Mouse (Mus musculus) hindbrain, embryonic 14.5 days (tissue): ENCODE measurements at regions not wholly inside any gene's neighbourhood (a gene's known extent, or its start where the extent isn't known, plus 50 kb on each side); places are given as distances from the start of the nearest gene placed in this dataset.

ENCODE experiments used
- ATAC-seq: fragments of 200-750 bp; cut with Nextera tagmentation; 2 replicates; pipeline ENCODE4 v1.8.0; 2017; ENCODE audit warnings: moderate number of reproducible peaks, mild to moderate bottlenecking, moderate TSS enrichment, moderate library complexity; ENCODE audit not compliant: low FRiP score
- DNase-seq: peaks from one replicate; pipeline ENCODE4 v3.0.0-alpha.2; 2015; ENCODE audit warnings: low spot score
- H3K27ac ChIP-seq: fragments of 300-500 bp; sonication (generic); 2 replicates; pipeline ENCODE4 v1.5.1; 2014; ENCODE audit warnings: mild to moderate bottlenecking, moderate library complexity
- H3K27me3 ChIP-seq: fragments of 300-500 bp; sonication (generic); 2 replicates; pipeline ENCODE4 v1.6.1; 2014; ENCODE audit warnings: mild to moderate bottlenecking, low read length, mixed read lengths; ENCODE audit not compliant: control insufficient read depth, insufficient read depth
- H3K36me3 ChIP-seq: fragments of 300-500 bp; sonication (generic); replicated peaks from 2 replicates; pipeline ENCODE4 v1.6.1; 2014; ENCODE audit not compliant: control insufficient read depth, insufficient read depth
- H3K4me1 ChIP-seq: fragments of 300-500 bp; sonication (generic); replicated peaks from 2 replicates; pipeline ENCODE4 v1.6.1; 2014; ENCODE audit warnings: antibody characterized with exemption, low read length, mixed read lengths; ENCODE audit not compliant: control insufficient read depth, insufficient read depth
- H3K4me2 ChIP-seq: fragments of 300-500 bp; sonication (generic); replicated peaks from 2 replicates; pipeline ENCODE4 v1.6.1; 2014; ENCODE audit warnings: mild to moderate bottlenecking, moderate library complexity
- H3K4me3 ChIP-seq: fragments of 300-500 bp; sonication (generic); replicated peaks from 2 replicates; pipeline ENCODE4 v1.5.1; 2014; ENCODE audit warnings: mild to moderate bottlenecking, low read length
- H3K9ac ChIP-seq: fragments of 300-500 bp; sonication (generic); 2 replicates; pipeline ENCODE4 v1.6.1; 2014
- H3K9me3 ChIP-seq: fragments of 300-500 bp; sonication (generic); 2 replicates; pipeline ENCODE4 v1.6.1; 2016; ENCODE audit warnings: low read length; ENCODE audit not compliant: control insufficient read depth
- WGBS: fragments of 180-500 bp; shearing (Covaris S2); extraction: QIAGEN DNeasy Blood & Tissue Kit; methylation state at CpG from one replicate; pipeline ENCODE4 v1.1.7; 2014; 5-methylcytosine and 5-hydroxymethylcytosine counted together

DNA sequence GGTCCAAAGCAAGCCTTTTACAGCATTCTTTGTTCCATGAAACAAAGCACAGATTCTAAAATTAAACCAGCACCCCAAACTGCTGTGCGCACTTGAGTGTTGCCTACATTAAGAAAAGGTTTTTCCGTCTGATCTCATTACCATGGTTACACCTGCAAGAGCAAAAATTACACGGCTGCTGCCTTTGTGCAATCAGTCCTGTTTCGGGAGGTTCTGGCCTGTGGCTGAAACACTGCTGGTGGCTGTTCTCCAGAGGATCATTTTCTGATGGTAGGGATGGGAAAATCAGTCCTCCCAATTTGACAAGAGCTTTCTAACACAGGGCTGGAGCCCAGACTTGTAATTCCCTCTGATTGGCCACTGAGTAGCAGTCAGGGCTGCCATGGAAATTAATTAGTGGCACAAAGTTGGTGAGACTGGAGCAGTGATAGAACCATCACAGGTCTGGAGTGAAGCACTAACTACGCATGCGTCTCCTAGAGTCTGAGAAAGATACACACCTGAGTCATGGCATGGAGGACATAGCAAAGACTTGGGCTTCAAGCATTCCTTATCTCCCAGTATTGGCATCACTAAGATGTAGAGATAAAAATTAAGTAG lies 114.8 kb upstream of the Fam49a start:
- DNase-seq (no peak), ATAC-seq (0 out of 2 replicates have a peak, but pooled peaks have one; percentile 34)
- no peaks in the 10 kb centered on the region for H3K9me3 ChIP-seq
- H3K4me2 ChIP-seq = no peak overlapping the region
- WGBS = 75% methylated on average over 6 of the region's 6 CpGs
- no peaks in the 10 kb centered on the region for H3K36me3 ChIP-seq
- no peak overlapping the region for H3K4me3 ChIP-seq
- H3K27me3 ChIP-seq = no peaks in the 10 kb centered on the region
- H3K9ac ChIP-seq = no peak overlapping the region
- H3K27ac ChIP-seq = no peak overlapping the region
- H3K4me1 ChIP-seq = no peaks in the 10 kb centered on the region

DNA sequence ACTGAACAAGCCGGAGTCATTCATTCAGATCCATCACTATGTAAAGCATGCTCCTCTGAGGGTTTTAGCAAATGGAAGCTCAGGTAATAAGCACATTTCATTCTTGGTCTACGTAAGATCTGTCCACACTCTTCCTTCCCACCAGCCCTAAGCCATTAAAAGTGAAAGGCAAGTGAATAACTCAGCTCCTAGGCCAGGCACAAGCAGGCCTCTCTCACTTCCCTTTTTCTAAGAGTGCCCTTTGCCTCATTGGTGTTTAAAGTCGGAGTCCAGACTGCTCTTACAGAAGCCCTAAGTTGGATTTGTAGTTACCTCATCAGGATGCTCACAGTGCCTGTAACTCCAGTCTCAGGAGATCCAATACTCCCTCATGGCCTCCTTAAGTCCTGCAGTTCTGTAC lies 114.1 kb upstream of the Fam49a start:
- Histone ChIP-seq H3K9ac (no peak overlapping the region), H3K36me3 (no peaks in the 10 kb centered on the region), H3K4me1 (no peaks in the 10 kb centered on the region), H3K27me3 (no peaks in the 10 kb centered on the region), H3K27ac (no peak overlapping the region), H3K4me2 (no peak overlapping the region), H3K4me3 (no peak overlapping the region), H3K9me3 (no peaks in the 10 kb centered on the region)
- ATAC-seq = no peak
- WGBS = 73% methylated on average over 3 of the region's 3 CpGs
- DNase-seq = no peak

DNA sequence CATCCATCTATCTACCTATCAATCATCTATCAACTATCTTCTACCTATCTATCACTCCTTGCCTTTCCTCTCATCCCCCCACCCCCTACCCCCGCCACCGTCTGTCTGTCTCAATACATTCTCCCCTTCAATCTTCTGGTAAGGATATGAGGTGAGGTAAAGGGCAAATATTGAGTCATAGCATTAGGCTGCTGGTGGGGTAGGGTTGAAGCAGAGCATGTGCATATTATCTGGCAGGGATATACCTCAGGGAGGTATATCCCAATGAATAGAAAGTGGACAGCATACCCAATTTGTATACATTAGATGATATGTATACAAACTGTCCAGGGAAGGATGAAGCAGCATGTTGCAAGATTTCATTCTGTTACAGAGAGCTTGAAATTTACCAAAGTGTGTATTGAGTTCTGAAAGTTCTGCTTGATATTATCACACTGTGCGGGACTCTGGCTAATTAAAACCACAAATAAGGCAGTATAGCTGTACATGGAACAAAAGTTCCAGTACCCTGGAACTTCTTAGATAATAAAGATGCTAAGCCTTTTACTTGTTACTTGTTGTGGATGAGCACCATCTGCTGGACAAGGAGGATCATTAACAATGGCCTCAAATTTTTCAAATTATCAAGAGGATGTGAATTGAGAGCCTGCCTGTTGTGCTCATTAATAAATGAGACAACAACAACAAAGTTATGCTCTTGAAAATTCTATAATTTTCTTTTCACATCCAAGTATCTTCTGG lies 113.1 kb upstream of the Fam49a start:
- peak; percentile 83 for DNase-seq
- H3K27me3 ChIP-seq = no peaks in the 10 kb centered on the region
- H3K9ac ChIP-seq = no peak overlapping the region
- 73% methylated on average over 3 of the region's 3 CpGs for WGBS
- no peak overlapping the region for H3K27ac ChIP-seq
- H3K4me2 ChIP-seq = no peak overlapping the region
- H3K4me3 ChIP-seq = no peak overlapping the region
- no peaks in the 10 kb centered on the region for H3K36me3 ChIP-seq
- ATAC-seq = peak; percentile 62; the same call in 1 of the 2 replicates
- H3K4me1 ChIP-seq = no peaks in the 10 kb centered on the region
- H3K9me3 ChIP-seq = no peaks in the 10 kb centered on the region

DNA sequence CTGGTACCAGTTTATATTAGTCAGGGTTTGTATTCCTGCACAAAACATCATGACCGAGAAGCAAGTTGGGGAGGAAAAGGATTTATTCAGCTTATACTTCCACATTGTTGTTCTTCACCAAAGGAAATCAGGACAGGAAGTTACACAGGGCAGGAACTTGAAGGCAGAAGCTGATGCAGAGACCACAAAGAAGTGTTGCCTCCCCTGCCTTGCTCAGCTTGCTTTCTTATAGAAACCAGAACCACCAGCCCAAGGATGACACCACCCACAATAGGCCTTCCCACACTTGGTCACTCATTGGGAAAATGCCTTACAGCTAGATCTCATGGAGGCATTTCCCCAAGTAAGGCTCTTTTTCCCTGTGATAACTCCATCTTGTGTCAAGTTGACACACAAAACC lies 97.5 kb upstream of the Fam49a start:
- H3K27me3 ChIP-seq = no peaks in the 10 kb centered on the region
- H3K9ac ChIP-seq = no peak overlapping the region
- H3K27ac ChIP-seq = no peak overlapping the region
- no peaks in the 10 kb centered on the region for H3K4me1 ChIP-seq
- 0 out of 2 replicates have a peak, but pooled peaks cover 4% of the 10 kb centered on the region for H3K9me3 ChIP-seq
- WGBS = 68% methylated on average over 1 of the region's 1 CpGs
- no peak overlapping the region for H3K4me2 ChIP-seq
- no peaks in the 10 kb centered on the region for H3K36me3 ChIP-seq
- no peak for DNase-seq
- H3K4me3 ChIP-seq = no peak overlapping the region
- ATAC-seq = no peak

DNA sequence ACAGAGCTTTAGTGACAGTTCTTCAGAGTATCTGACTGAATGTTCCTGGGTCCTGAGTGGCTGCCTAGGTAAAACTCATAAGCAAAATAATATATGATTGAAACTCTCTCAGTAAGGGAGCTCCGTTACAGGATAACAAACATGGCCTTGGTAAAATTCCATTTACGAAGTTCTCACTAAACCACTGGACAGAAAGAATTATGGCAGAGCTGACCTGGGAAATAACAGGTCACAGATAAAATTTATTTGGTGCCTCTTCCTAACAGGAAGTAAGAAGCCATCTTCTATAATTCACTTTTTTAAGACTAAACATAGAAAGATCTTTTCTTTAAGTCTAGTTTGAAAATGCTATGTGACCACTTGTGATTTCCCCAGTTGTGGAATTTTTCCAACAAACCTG lies 91.4 kb upstream of the Fam49a start:
- Histone ChIP-seq H3K27ac (no peak overlapping the region), H3K4me3 (no peak overlapping the region), H3K4me1 (no peaks in the 10 kb centered on the region), H3K9me3 (0 out of 2 replicates have a peak, but pooled peaks cover 4% of the 10 kb centered on the region), H3K4me2 (no peak overlapping the region), H3K9ac (no peak overlapping the region), H3K27me3 (no peaks in the 10 kb centered on the region), H3K36me3 (no peaks in the 10 kb centered on the region)
- DNase-seq (no peak), ATAC-seq (no peak)
- 93% methylated on average over 2 of the region's 2 CpGs for WGBS

DNA sequence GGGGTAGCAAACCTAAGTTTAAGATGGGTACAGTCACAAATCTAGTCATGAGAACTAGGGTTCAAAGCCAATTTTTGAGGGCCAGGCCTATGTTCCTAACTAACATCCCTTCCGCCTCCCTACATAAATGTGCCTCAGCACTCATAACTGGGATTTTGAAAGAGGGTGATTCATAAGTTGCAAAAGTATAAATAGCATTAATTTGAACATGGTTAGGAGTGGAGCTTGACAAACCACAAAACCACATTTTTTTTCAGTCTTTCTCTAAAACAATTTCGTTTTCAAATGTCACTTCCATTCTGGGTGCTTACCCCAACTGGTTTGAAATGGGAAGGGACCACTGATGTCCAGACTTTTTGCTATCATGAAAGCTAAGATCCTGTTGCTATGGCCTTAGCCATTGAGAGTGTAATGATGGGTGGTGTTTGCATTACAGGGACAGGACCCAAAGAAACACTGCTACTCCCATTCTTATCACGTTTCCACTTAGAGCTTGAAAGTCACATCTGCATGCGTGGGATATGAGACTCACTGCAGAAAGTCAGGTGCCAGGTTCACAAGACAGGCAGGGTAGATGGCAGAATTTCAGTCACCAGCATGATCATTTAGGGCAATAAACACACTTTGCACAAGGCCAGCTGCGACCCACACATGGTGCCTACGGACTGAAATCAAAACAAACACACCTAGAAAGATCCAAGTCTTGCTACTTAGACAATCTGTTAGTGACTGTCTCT lies 89.7 kb upstream of the Fam49a start:
- DNase-seq (no peak), ATAC-seq (no peak)
- Histone ChIP-seq H3K4me2 (no peak overlapping the region), H3K36me3 (no peaks in the 10 kb centered on the region), H3K4me3 (no peak overlapping the region), H3K9ac (no peak overlapping the region), H3K9me3 (0 out of 2 replicates have a peak, but pooled peaks cover 4% of the 10 kb centered on the region), H3K27ac (no peak overlapping the region), H3K27me3 (no peaks in the 10 kb centered on the region), H3K4me1 (0 out of 2 replicates have a peak, but pooled peaks cover 3% of the 10 kb centered on the region)
- WGBS = 89% methylated on average over 6 of the region's 6 CpGs

DNA sequence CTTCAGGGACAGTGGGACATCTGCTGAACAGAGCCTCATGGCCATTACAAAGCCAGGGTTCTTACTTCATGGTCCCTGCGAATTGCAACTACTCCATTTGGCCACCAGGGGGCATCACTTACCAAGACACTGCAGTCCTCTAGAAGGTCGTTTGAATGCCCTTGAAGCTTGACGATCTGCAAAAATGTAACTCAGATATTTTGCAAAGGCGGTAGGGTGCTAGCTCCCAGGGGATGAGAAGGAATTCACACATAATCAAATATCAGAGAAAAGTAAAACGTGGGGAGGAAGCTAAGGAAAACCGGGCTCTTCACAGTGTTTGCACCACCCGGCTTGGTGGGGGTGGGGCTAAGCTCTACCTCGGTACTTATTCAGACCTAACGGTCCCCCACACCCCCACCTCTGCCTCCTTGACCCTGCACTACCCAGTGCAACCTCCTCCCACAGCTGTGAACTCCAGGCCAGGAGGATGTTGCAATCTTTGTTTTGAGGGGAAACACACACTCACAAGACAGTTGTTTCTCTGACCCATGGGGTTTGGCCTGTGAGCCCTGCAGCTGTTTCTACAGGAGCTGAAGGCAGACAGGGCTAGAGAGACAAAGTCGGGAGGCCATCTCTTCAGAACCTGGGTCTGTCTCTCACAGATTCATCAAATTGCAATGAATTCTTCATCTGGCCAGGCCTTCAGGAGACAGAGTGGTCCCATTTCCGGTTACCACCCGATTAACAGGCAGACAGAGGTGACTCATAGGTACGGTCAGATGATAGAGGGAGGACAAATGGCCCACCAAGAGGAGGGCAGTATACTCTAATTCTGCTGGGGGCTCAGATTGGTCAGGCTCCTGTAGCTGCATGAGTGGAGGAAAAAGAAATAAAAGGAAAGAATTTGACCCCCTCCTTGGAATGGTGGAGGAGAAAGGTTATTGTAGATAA lies 85.3 kb upstream of the Fam49a start:
- H3K4me3 ChIP-seq = 0 out of 2 replicates have a peak overlapping the region, but pooled peaks have one; percentile 5
- DNase-seq (peak; percentile 92), ATAC-seq (peak; percentile 88)
- 0 out of 2 replicates have a peak, but pooled peaks cover 3% of the 10 kb centered on the region for H3K4me1 ChIP-seq
- no peak overlapping the region for H3K27ac ChIP-seq
- H3K27me3 ChIP-seq = no peaks in the 10 kb centered on the region
- H3K9me3 ChIP-seq = no peaks in the 10 kb centered on the region
- H3K4me2 ChIP-seq = peak overlapping the region; percentile 44
- WGBS = 18% methylated on average over 13 of the region's 13 CpGs
- H3K9ac ChIP-seq = peak overlapping the region; percentile 24; the same call in 1 of the 2 replicates
- no peaks in the 10 kb centered on the region for H3K36me3 ChIP-seq

DNA sequence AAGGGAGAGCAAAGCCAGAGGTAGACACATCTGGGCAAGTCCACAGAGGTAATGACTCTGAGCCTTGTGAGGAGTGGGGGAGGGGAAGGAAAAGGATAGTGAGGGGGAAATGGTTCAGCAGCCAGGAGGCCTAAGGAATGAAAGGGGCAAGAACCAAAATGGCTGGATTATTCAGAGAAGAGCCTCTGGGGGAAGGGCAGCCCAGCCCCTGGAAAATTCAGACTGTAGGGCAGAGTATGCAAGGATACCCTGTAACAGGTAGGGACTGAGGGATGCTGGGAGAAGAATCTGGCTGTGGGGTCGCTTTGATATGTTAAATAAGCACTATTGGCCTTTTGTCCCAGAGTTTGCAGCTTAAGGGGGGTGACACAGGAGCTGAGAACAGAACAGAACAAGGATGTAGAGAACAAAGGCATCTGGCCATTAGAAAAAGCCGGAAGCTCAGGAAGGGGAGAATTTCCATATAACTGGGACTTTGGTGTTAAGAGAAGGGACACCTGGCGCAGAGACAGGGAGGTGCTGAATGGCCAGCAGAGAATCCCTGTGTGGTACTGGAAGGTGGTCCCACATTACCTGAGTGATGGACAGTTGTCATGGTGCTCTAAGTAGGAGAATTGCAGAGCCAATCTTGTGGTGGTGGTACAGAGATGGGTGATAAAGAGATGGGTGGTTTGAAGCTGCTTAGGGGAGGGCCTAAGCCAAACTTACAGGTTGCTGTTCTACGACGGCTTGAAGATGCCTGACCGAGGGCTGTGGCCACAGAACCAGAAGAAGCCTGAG lies 84.5 kb upstream of the Fam49a start:
- DNase-seq (no peak), ATAC-seq (no peak)
- Histone ChIP-seq H3K4me3 (no peak overlapping the region), H3K4me2 (no peak overlapping the region), H3K36me3 (no peaks in the 10 kb centered on the region), H3K27me3 (no peaks in the 10 kb centered on the region), H3K4me1 (0 out of 2 replicates have a peak, but pooled peaks cover 3% of the 10 kb centered on the region), H3K9me3 (no peaks in the 10 kb centered on the region), H3K27ac (no peak overlapping the region), H3K9ac (no peak overlapping the region)
- 59% methylated on average over 6 of the region's 6 CpGs for WGBS
